Mouse (Mus musculus) adrenal gland, postnatal 10 days (tissue): ENCODE measurements around the gene Jam3. TPM values are rescaled to one million over a fixed set of nuclear protein-coding genes. Genes with fewer than 3 reads are reported as not detected.
"Not testable (repeated sequence)": the region's sequence is repeated elsewhere in the genome, so short reads cannot be mapped to it uniquely, and the experiment has no call there.

Source experiments
- DNase-seq: peaks from one replicate; pipeline ENCODE4 v3.0.0; 2021; ENCODE audit warnings: mixed read lengths
- total RNA-seq, 2 experiments: library from RNA; stranded (reverse); gene quantifications; 2 replicates each; pipeline ENCODE4 v1.2.3; 2021

Gene Jam3
- total RNA-seq, 2 experiments from 2014 or later = 31.2 to 35.0 TPM

DNA sequence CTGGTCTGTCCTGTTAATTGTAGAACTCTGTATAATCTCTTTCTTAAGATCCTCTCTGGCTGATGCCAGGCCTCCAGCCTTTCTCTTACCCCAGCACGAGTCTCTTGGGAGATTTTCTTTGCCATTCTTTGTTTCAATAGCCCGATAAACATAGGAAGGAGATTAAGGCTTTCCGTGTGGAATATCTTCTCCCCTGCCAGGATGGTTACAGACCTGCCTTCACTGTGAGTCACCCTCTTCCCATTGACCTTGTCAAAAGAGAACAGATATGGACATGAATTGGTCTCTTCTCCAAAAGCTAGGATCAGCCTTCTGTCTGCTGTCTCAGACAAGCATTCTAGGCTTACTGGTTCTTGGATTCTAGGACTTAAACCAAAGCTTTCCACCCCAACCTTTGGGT, 15.5 kb upstream of the Jam3 start:
- no peak for DNase-seq

GRCm38 (mm10) chr9:27166981-27167380, 11.8 kb upstream of the Jam3 start:
- no peak for DNase-seq

GRCm38 (mm10) chr9:27165596-27165995, 10.4 kb upstream of the Jam3 start:
- no peak for DNase-seq

DNA sequence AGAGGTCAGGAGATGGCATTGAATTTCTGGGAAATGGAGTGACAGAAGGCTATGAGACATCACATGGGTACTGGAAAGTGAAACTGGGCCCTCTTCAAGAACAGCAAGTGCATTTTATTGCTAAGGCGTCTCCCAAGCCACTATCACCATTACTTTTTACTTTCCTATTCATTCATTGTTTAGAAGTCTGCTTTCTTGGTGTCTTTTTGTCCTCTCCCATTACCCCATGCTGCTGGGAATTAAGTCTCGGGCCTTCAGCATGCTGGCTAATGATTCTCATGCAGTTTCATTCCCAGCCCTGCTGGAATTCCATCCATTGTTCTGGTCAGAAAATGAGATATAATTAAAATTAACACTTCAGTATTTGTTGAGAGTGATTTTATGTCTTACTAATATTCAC, 9.7 kb upstream of the Jam3 start:
- no peak for DNase-seq

DNA sequence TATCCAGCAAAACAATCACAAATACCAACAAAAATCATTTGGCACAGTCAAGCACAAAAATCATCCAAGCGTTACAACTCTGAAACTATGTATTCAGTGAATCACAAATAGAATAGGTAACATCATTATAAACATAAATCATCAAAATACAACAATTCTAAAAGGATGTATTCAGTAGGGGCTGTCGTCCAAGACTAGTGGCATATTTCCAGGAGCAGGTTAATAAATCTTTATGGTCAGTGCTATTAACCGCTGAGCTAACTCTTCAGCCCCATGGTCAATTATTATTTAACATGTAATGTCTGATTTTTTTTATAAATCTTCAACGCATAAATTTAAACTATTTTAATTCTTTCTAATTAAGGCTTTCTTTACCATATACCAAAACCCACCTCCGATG, 8.4 kb upstream of the Jam3 start:
- DNase-seq = not testable (repeated sequence)

DNA sequence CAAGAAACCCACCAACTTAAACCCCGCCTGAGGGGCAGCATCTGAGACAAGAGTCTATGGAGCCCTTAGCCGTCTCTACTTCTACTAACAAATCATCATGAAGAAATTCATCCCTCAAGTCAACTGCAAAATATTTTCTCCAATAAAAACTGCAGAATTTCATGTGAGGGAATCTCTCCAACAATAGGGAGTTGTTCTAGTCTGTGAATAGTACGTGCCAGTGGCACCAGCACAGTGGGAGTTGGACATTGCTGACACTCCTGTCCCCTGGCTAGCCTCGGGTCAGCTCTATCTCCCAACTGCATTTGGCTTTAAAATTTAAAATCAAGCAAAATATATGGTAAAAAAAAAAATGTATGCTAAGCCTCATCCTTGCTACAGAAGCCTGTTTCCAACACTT, 1.4 kb downstream of the Jam3 start:
- no peak for DNase-seq

GRCm38 (mm10) chr9:27149836-27150235, 5.4 kb downstream of the Jam3 start:
- DNase-seq = no peak

GRCm38 (mm10) chr9:27148631-27149471, 6.4 kb downstream of the Jam3 start:
- DNase-seq = no peak

GRCm38 (mm10) chr9:27147946-27148345, 7.3 kb downstream of the Jam3 start:
- no peak for DNase-seq

DNA sequence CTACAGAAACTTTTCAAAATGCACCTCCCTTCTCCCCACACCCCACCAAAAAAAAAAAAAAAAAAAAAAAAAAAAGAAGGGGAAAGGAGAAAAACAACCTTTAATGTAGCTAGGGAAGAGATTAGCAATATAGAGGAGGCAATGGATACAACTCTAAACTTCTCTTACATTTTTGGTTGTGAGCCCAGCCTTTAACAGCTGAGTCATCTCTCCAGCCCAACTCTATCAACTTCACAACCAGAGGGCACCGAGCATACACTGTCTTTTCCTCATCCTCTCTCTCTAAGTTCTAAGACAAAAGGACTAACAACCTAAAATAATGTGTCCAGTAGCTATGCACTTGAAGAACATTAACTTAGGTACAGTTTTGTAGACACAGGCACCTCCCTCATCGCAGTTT, 8.4 kb downstream of the Jam3 start:
- no peak for DNase-seq

GRCm38 (mm10) chr9:27144996-27145395, 10.2 kb downstream of the Jam3 start:
- peak; percentile 72 for DNase-seq

DNA sequence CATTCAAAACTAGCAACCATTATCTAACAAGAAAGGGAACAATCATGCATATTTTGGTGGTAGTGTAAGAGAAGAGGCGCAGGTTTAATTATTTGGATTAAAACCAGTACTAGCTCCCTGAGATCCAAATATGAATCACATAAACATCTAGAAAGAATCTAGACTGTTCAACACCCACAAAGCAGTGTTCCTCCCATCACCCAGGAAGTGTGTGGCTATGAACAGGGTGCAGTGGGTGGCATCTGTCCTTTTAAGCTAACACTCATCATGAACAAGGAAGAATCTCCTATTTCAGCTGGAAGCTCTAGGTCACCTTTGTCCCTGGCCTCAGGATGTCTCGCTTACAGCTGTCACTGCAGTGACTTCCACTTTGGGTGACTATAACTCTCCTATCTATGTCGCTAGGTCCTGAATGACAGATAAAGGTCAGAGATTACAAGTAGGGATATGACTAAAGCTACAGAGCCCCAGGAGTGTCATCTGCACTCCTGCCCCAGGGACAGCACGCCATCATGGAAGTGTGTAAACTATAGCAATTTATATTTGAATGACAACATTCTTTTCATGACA, 10.9 kb downstream of the Jam3 start:
- no peak for DNase-seq

DNA sequence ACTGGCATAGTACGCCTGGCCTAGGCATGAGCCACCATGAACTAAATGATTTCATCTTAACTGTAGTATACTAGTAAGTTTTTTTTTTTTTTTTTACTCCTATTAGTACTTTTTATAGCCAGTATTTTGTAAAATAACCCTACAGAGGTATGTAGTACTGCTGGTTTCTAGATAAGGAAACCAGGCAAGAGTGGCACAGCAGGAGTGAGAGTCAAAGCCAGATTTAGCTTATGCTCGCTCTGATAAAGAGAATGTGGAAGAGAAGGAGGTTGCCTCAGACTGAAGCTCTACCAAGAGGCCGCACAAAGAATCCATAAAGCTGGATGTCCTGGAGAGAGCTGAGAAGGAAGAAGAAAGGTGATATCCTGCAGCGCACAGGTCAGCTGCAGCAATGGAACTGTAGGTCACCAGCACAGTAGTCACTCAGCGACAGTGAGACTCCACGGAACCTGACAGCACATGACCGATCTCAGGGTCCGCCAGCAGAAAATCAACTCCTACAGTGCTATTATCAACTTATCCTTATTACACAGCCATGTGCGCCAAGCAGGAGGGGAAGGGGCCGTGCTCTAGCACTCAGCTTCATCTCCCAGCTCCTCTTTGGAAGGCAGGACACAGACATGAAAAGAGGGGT, 14.7 kb downstream of the Jam3 start:
- no peak for DNase-seq

DNA sequence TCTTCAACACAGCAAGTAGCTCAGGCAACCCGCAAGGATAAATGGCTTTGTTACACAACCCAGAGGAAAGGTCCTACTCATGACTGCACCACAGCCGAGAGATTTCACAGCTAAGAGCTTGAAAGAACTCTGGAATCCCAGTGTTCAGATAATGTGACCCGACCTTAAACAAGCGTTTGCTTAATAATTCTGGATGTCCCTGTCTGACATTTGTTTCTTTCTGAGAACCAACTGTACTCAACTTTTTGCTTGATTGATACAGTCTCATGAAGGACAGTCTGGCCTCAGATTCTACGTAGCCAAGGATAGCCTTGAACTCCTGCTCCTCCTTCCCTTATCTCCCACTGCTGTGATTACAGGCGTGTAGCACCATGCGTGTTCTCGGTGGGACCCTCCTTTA, 18.6 kb downstream of the Jam3 start:
- no peak for DNase-seq

DNA sequence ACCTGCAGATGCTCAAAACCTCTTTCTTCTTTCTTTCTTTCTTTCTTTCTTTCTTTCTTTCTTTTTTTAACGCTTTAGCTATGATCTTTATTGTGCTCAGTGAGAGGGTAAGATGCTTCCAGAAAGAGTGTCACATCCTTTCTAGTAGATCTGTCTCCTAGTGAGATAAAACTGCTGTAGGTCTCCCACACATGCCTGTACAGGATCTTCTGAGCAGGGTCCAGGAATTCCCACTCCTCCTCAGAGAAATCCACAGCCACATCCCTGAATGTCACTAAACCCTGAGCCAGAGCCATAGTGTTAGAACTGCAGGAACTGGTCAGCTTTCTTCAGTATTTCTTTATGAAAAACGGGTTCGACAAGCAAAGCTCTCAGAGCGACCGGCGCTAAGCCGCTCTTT, 19.8 kb downstream of the Jam3 start:
- DNase-seq = no peak

DNA sequence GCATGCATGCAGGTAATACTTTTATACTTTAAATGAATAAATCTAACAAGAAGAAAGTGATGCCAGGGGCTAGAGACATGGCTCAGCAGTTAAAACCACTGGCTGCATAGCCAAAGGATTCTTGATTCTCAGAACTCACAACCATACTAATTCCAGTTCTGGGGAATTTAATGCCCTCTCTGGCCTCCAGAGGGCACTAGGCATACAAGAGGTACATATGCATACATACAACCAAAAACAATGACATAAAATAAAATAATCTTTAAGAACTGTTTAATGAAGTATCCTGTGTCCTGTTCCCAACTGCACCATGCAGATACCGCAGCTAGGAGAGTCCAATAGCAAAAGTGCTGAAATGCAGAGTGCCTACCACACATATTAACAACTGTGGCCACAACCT, 20.8 kb downstream of the Jam3 start:
- DNase-seq = peak; percentile 62

DNA sequence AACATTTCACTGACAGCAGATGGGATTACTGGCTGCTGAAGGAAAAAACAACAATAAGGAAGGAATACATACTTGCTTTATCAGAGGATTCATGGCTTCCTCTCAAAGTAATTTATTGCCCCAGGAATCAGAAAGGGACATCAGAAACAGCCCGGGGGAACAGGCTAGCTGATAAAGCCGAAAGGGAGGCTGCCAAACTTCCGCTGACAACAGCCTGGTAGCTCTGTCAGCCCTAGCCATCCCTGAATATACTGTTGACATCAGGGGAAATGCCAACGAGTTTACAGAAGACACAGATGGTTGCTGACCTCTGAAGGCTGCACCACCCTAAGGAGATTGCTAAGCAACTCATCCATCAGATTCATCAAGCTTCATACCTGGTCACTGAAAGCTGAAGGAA, 26.6 kb downstream of the Jam3 start:
- DNase-seq = no peak

DNA sequence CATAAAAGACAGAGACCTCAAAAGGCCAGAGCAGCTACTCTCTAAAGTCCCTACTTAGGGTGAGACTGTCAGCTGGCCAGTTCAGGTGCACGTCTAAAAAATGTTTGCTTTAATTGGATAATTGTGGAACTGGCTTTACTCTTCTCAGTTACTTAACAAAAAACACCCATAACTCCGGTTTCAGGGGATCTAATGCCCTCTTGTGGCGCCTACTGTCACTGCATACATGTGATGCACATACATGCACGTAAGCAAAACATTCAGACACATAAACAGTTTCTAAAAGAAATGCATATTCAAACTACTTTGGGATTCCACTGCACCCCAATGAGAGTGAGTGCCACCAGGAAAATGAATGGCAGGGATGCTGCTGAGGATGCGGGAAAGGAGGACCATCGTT, 28.7 kb downstream of the Jam3 start:
- DNase-seq = no peak

DNA sequence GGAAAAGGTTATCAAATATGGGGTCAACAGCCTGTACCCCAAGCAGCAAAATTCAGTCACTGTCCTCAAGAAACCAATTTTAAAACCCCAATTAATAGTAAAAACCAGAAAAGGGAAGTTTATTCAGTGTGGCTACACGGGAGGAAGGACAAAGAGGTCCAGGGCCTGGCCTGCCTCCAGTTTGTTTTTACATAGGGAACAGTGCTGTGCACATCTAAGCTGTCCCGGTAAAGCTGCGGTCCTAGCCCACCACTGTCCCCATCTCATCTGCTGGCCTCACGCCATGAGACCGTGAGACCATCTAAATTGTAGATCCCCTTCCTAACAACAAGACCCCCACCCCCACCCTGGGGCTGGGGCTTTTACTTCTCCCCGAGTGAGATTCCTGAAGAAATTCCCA, 29.8 kb downstream of the Jam3 start:
- no peak for DNase-seq

GRCm38 (mm10) chr9:27123947-27124346, 31.3 kb downstream of the Jam3 start:
- DNase-seq = no peak

GRCm38 (mm10) chr9:27122963-27123362, 32.3 kb downstream of the Jam3 start:
- no peak for DNase-seq

GRCm38 (mm10) chr9:27122076-27122475, 33.1 kb downstream of the Jam3 start:
- no peak for DNase-seq

DNA sequence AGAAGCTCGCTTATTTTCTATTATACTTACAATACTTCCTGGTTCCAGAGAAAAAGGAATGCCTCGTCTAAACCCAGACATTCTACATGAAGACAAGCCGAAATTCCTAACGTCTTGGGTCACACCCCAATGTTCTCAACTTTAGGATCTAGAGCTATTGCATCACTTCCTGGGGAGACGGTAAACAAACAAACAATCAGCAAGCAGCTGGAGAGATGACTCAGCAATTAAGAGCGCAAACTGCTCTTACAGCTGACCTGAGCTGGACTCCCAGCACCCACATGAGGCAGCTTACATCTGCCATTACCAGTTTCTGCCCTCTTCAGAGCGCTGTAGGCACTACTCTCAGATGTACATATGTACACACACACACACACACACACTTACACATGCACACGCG, 34.0 kb downstream of the Jam3 start:
- DNase-seq = no peak

DNA sequence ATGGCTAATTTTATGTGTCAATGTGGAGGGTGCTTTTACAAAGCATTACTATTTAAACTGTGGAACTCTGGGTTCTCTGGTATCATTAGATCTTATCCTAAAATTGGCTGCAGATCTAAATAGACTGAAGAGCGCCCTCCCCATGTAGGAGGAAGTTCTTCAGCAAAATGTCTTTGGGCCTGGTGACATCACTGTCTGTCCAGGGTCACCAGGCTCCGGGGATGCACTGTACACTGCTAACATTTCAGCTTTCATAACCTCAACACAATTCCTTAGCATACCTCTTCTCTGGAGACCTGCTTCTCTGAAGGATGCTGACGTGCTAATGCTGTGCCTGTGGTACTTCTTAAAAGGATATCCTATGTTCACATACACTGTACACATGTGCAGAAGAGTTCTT, 43.5 kb downstream of the Jam3 start:
- DNase-seq = no peak
